Mouse (Mus musculus): ENCODE measurements around the gene Bsnd.

GRCm38 (mm10) chr4:106525001-106525400 lies 32.9 kb upstream of the Bsnd start:
- TF ChIP-seq CHD2 (IDR thresholded peaks at IDR 0.05; ENCODE audit: low read depth, low read length) = no peak
- no peak for TF ChIP-seq HCFC1 (IDR thresholded peaks at IDR 0.05; ENCODE audit: borderline replicate concordance, insufficient read depth, low read length)
- no peak for TF ChIP-seq ZNF384 (IDR thresholded peaks at IDR 0.05; ENCODE audit: low read depth, low read length)
- TF ChIP-seq ZC3H11A (IDR thresholded peaks at IDR 0.05; ENCODE audit: borderline replicate concordance, low read depth, low read length) = no peak
- no peak for TF ChIP-seq MAFK (IDR thresholded peaks at IDR 0.05; ENCODE audit: insufficient read depth, low read depth, low read length)

All from ES-E14 (cell line).